In genomic region chr2:129243005-129243404, GRCm38 (mm10) we compare ENCODE assay signal across 15 mouse cellular contexts. TPM values are rescaled to one million over a fixed set of nuclear protein-coding genes. Genes with fewer than 3 reads are reported as not detected.
DNase-seq lines count a peak whose midpoint lies in the region; ATAC-seq and TF ChIP-seq lines count a peak whose summit lies in the region.
"Had no signal": no experiment of that assay in that cellular context is flagged by ENCODE, and none has a peak within 500 bp of the region (broad histone marks: within the 10 kb centered on the region; RNA-seq: fewer than 3 reads in every experiment).

No protein-coding gene starts in this region.

- peaks cover 21% of the 10 kb centered on the region for H3K4me1 ChIP-seq in liver, embryonic 11.5 days (replicated peaks; ENCODE audit: control insufficient read depth, insufficient read depth, low read length)
- peaks cover 47% of the 10 kb centered on the region for H3K4me1 ChIP-seq in liver, embryonic 16.5 days (ENCODE audit: control insufficient read depth, low read depth, low read length)
- H3K4me1 ChIP-seq in cerebellum, adult 2 months (ENCODE audit: control insufficient read depth, insufficient read depth, low read length): no peaks in the 10 kb centered on the region; the same call in 1 of the 2 replicates

- no peak for TF ChIP-seq POLR2A in cerebellum, adult 2 months (IDR thresholded peaks at IDR 0.05; ENCODE audit: borderline replicate concordance, insufficient read depth, low read length)

- H3K36me3 ChIP-seq in liver, embryonic 11.5 days (ENCODE audit: control insufficient read depth, insufficient read depth, low read length): no peaks in the 10 kb centered on the region
- H3K36me3 ChIP-seq in liver, embryonic 16.5 days (ENCODE audit: control insufficient read depth, insufficient read depth): no peaks in the 10 kb centered on the region
- H3K36me3 ChIP-seq: forebrain, embryonic 12.5 days; limb, embryonic 13.5 days; stomach, embryonic 15.5 days had no signal

- no peaks in the 10 kb centered on the region for H3K27me3 ChIP-seq in liver, embryonic 11.5 days (replicated peaks; ENCODE audit: control insufficient read depth, insufficient read depth, low read length)
- no peaks in the 10 kb centered on the region for H3K27me3 ChIP-seq in liver, embryonic 16.5 days (ENCODE audit: control insufficient read depth, insufficient read depth, low read depth, low read length)
- H3K27me3 ChIP-seq in cerebellum, adult 2 months (ENCODE audit: control insufficient read depth, insufficient read depth, low read length): no peaks in the 10 kb centered on the region
- H3K27me3 ChIP-seq: forebrain, embryonic 12.5 days; limb, embryonic 13.5 days; stomach, embryonic 15.5 days had no signal

- intact Hi-C loops in heart, postnatal 25 days (cut with DNase I): no loop called here

- peak overlapping the region; percentile 37; the same call in 1 of the 2 replicates for H3K27ac ChIP-seq in liver, embryonic 11.5 days (ENCODE audit: low read depth, low read length)
- peak overlapping the region; percentile 83 for H3K27ac ChIP-seq in liver, embryonic 16.5 days (ENCODE audit: low read length)
- no peak overlapping the region for H3K27ac ChIP-seq in cerebellum, adult 2 months (ENCODE audit: insufficient read depth, low read length)
- H3K27ac ChIP-seq: forebrain, embryonic 12.5 days; hindbrain, embryonic 14.5 days; stomach, embryonic 15.5 days had no signal

- WGBS in liver, embryonic 11.5 days: 79% methylated on average over 4 of the region's 4 CpGs
- WGBS in liver, embryonic 16.5 days (ENCODE audit: insufficient replicate concordance): 58% methylated on average over 4 of the region's 4 CpGs
- WGBS in cerebellum, adult 2 months: 91% methylated on average over 4 of the region's 4 CpGs

- no peak for TF ChIP-seq CTCF in cerebellum, adult 2 months (IDR thresholded peaks at IDR 0.05; ENCODE audit: borderline replicate concordance, insufficient read depth, low read depth, low read length)

- H3K4me3 ChIP-seq in liver, embryonic 11.5 days (ENCODE audit: low read depth, low read length): no peak overlapping the region
- no peak overlapping the region for H3K4me3 ChIP-seq in liver, embryonic 16.5 days (ENCODE audit: low read depth, low read length)
- H3K4me3 ChIP-seq in cerebellum, adult 2 months (replicated peaks; ENCODE audit: insufficient read depth, low read depth, low read length): no peak overlapping the region
- H3K4me3 ChIP-seq: forebrain, embryonic 12.5 days; limb, embryonic 13.5 days; stomach, embryonic 15.5 days had no signal

- H3K9ac ChIP-seq in liver, embryonic 11.5 days (ENCODE audit: low read depth, low read length): no peak overlapping the region
- H3K9ac ChIP-seq in liver, embryonic 16.5 days (ENCODE audit: low read depth, low read length): no peak overlapping the region; the same call in 1 of the 2 replicates
- H3K9ac ChIP-seq: forebrain, embryonic 12.5 days; hindbrain, embryonic 14.5 days; limb, embryonic 13.5 days; lung, embryonic 14.5 days; stomach, embryonic 15.5 days had no signal

- H3K4me2 ChIP-seq in liver, embryonic 11.5 days: no peak overlapping the region
- no peak overlapping the region for H3K4me2 ChIP-seq in liver, embryonic 16.5 days (ENCODE audit: low read depth, low read length)
- H3K4me2 ChIP-seq: forebrain, embryonic 12.5 days; hindbrain, embryonic 14.5 days; limb, embryonic 13.5 days; lung, embryonic 14.5 days; stomach, embryonic 15.5 days had no signal

- DNase-seq in heart, adult 11 months: peak; percentile 40
- DNase-seq in heart, postnatal 25 days (ENCODE audit: low spot score): no peak
- no peak for DNase-seq in liver, embryonic 11.5 days (ENCODE audit: low spot score)
- DNase-seq in liver: no peak
- no peak for DNase-seq in kidney, adult 11 months
- DNase-seq in cerebellum, adult 2 months: no peak
- DNase-seq: gastrocnemius, postnatal 36 days; lung, embryonic 14.5 days; right cerebral cortex, postnatal 4 days; thymus, postnatal 36 days had no signal

- H3K9me3 ChIP-seq in liver, embryonic 11.5 days (ENCODE audit: control insufficient read depth, low read length): no peaks in the 10 kb centered on the region
- H3K9me3 ChIP-seq in liver, embryonic 16.5 days (replicated peaks; ENCODE audit: control insufficient read depth, low read length): no peaks in the 10 kb centered on the region
- H3K9me3 ChIP-seq: forebrain, embryonic 12.5 days; stomach, embryonic 15.5 days had no signal

- peak; percentile 61 for ATAC-seq in liver, embryonic 11.5 days (replicated peaks; ENCODE audit: low FRiP score)
- ATAC-seq in liver, embryonic 16.5 days (ENCODE audit: low read depth): peak; percentile 28; the same call in 1 of the 2 replicates

RNA-seq across cellular contexts. Expression of gene Slc20a1, which starts 44.4 kb away (rescaled TPM):
- total RNA-seq in heart, postnatal 25 days (2021): 10 to 100 TPM; 11.3 to 12.4 TPM
- 69.5 and 71.8 TPM in 2 replicates for polyA plus RNA-seq in liver, embryonic 11.5 days (2014; fragmentation: Nextera tagmentation; extraction: Ambion mirVana)
- polyA plus RNA-seq in liver, embryonic 16.5 days (2015; fragmentation: Nextera tagmentation; extraction: Ambion mirVana): 39.4 and 39.6 TPM in 2 replicates
- polyA plus RNA-seq in cerebellum, adult 2 months (2012; rRNA removed): 157 and 159 TPM in 2 replicates

RNA-seq across cellular contexts. Expression of gene Ckap2l, which starts 54.0 kb away (rescaled TPM):
- total RNA-seq in heart, postnatal 25 days (2021): under 1 TPM; 0.81 to 0.95 TPM
- 55.1 and 63.7 TPM in 2 replicates for polyA plus RNA-seq in liver, embryonic 11.5 days (2014; fragmentation: Nextera tagmentation; extraction: Ambion mirVana)
- 24.6 and 27.2 TPM in 2 replicates for polyA plus RNA-seq in liver, embryonic 16.5 days (2015; fragmentation: Nextera tagmentation; extraction: Ambion mirVana)
- 0.18 and 0.30 TPM in 2 replicates for polyA plus RNA-seq in cerebellum, adult 2 months (2012; rRNA removed)

Comparison
In these comparisons a context has a peak if more than half of its experiments do, and no peak if none do; other contexts are left out.
1. RNA of gene Ckap2l, which starts 54.0 kb away (polyA plus RNA-seq): 55.1 to 63.7 TPM in liver, embryonic 11.5 days and 24.6 to 27.2 TPM in liver, embryonic 16.5 days; 0.18 to 0.30 TPM in cerebellum, adult 2 months; every median in the first group is over 10 times any median in the second.